Mouse (Mus musculus): ENCODE data around the gene Map4k1. TPM values are rescaled to one million over a fixed set of nuclear protein-coding genes. Genes with fewer than 3 reads are reported as not detected.

Gene Map4k1
- polyA plus RNA-seq, 1 experiment = 27.4 TPM

GRCm38 (mm10) chr7:28969672-28970394 lies 12.0 kb upstream of the Map4k1 start:
- DNase-seq (ENCODE audit: low read depth, low spot score) = peak; percentile 90
- 13% methylated on average over 12 of the region's 12 CpGs for WGBS

DNA sequence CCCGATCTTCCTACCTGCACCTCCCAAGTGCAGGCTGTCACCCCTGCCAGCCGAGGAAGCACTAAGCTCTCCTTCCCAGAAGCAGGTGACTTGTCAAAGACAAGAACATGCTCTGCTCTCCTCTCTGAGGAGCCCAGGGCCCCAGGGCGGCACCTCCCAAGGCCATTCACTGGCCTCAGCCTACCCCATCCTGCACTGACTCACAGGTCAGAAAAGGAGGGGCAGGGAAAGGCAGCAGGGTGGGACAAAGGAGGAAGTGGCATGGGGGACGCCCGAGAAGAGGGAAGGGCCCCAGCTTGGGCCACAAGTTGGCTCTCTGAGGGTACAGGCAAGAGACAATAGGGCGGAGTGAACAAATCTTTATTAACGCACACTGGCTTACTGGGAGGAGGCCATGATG lies 10.8 kb upstream of the Map4k1 start:
- no peak for DNase-seq (ENCODE audit: low read depth, low spot score)
- 43% methylated on average over 7 of the region's 7 CpGs for WGBS

GRCm38 (mm10) chr7:28971770-28972269 lies 10.0 kb upstream of the Map4k1 start:
- WGBS = 21% methylated on average over 6 of the region's 6 CpGs
- no peak for DNase-seq (ENCODE audit: low read depth, low spot score)

- 60% methylated on average over 8 of the region's 8 CpGs for WGBS
- no peak for DNase-seq (ENCODE audit: low read depth, low spot score)
Observed at GRCm38 (mm10) chr7:28972542-28972985, 9.3 kb upstream of the Map4k1 start.

GRCm38 (mm10) chr7:28973025-28973424 lies 8.8 kb upstream of the Map4k1 start:
- no peak for DNase-seq (ENCODE audit: low read depth, low spot score)
- 76% methylated on average over 8 of the region's 8 CpGs for WGBS

DNA sequence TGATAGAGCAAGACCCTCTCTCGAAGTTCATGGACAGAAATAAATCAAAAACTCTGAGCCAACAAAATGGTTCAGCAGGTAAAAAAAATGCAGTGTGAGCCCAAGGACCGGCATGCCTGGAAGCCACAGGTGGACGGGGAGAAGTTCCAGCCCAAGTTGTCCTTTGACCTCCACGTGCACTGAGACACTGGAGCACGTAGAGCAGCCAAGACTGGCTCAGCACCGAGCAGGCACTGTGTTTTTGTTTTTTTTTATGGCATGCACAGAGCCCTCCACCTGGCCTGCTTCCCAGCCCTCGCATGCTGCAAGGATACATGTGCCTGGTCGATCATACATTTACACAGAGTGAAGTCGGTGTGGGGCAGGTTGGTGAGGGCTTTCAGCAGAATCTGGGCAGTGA lies 4.3 kb upstream of the Map4k1 start:
- WGBS = 60% methylated on average over 9 of the region's 9 CpGs
- DNase-seq (ENCODE audit: low read depth, low spot score) = no peak

GRCm38 (mm10) chr7:28982274-28983013 lies 594 bp downstream of the Map4k1 start:
- no peak for DNase-seq (ENCODE audit: low read depth, low spot score)
- WGBS = 15% methylated on average over 19 of the region's 19 CpGs

DNA sequence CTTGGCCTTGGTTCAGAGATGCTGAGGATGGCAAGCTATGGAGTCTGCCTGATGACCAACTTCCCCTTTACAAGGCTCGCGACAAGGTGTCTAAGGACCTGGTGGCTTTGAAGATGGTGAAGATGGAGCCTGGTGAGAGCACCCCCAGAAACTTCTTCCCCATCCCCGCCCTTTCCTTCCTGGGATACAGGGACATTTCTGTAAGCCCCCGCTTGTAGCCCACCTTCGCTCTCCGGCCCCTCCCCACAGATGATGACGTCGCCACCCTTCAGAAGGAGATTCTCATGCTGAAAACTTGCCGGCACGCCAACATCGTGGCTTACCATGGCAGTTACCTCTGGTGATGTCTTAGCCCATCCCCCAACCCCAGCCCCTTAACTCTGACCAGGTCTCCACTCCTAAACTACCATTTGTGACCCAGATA lies 1.3 kb downstream of the Map4k1 start:
- DNase-seq (ENCODE audit: low read depth, low spot score) = no peak
- WGBS = 75% methylated on average over 11 of the region's 11 CpGs

DNA sequence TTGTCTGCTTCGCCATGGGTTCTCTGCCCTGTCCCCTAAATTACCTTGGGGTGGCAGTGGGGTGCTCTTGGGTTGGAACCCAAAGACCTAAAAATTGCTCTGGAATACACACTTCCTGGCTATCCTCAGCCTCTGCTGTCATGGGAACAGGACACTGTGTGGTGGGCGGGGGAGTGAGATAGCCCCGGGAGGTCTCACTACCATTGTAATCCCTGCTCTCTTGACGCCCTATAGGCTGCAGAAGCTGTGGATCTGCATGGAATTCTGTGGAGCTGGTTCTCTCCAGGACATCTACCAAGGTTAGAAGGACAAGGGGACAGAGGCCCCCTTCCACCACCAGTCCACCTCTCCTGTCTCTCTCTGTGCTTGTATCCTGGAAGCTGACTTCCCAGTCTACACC lies 2.0 kb downstream of the Map4k1 start:
- no peak for DNase-seq (ENCODE audit: low read depth, low spot score)
- 81% methylated on average over 4 of the region's 4 CpGs for WGBS

- 88% methylated on average over 1 of the region's 1 CpGs for WGBS
Observed at GRCm38 (mm10) chr7:28984452-28984851, 2.6 kb downstream of the Map4k1 start.

DNA sequence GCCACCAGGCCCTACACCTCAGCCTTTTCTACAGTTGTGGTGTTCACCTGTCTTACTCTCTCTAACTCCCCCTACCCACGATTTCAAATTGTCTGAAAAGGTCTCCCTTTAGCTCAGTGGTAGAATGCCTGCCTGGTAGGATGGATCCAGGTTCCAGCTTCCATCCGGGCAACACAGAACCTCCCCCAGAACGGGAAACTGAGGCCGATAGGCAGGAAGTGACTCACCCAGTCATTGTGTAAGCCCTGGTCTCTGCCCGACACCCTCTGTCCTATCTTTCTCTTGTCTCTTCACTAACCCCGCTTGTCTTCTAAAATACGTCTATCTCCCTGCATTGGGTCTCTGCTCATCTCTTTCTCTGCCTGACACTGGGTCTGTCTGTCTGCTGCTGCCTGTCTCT lies 3.4 kb downstream of the Map4k1 start:
- 81% methylated on average over 7 of the region's 7 CpGs for WGBS
- no peak for DNase-seq (ENCODE audit: low read depth, low spot score)

More at GRCm38 (mm10) chr7:28984452-28984851, 2.6 kb downstream of the Map4k1 start:
- no peak for DNase-seq (ENCODE audit: low read depth, low spot score)

DNA sequence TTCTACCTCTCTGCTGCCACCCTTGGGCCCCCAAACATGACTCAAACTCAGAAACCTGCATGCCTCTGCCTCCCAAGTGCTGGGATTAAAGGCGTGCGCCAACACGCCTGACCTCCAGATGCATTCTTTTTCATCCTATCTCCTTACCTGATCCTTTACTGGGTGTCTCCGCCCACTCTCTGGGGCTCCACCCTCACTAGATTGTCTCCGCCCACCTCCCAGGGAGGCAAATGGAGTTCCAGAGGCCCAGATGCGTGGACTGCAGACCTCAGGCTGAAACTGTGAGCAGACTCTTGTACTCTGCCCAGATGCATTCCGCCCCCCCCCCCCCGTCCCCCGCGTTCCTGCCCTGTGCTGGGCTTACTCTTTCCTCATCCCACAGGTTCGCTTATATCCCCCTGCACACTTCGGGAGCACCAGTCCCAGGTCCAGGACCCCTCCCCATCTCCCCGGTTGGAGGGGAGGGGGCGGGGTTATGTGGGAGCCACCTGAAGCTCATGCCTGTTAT lies 9.0 kb downstream of the Map4k1 start:
- 59% methylated on average over 14 of the region's 14 CpGs for WGBS
- DNase-seq (ENCODE audit: low read depth, low spot score) = no peak

GRCm38 (mm10) chr7:28991616-28992015 lies 9.8 kb downstream of the Map4k1 start:
- WGBS = 78% methylated on average over 5 of the region's 5 CpGs
- no peak for DNase-seq (ENCODE audit: low read depth, low spot score)

DNA sequence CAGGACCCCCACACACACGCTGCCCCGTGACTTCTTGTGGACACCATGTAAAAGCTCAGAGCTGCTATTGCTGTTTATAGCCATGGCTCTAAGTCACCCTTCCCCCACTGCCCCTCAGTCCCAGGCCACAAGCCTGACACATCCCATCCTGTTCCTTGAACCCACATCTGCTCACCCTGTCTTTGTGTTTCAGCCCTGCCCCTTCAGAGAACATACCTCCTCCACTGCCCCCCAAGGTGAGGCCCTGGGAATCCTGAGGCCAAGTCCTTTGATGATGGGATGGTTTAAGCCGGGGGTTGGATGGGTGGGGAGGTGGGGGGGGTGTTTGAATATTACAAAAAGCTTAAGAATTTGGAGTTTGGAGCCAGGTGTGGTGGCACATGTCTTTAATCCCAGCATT lies 11.1 kb downstream of the Map4k1 start:
- 82% methylated on average over 3 of the region's 3 CpGs for WGBS
- DNase-seq (ENCODE audit: low read depth, low spot score) = no peak

DNA sequence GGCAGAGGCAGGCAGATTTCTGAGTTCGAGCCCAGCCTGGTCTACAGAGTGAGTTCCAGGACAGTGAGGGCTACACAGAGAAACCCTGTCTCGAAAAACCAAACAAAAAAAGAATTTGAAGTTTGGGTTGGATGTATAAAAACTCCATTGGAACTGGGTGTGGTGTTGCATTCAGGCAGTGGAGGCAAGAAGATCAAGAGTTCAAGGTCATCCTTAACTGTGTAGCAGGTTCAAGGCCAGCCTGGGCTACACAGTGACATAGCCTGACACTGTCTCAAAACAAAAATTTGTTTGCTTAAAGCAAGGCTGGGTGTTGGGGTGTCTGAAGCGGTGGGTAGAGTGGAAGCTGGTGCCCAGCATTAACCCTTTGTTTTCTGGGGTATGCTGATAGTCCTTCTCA lies 11.6 kb downstream of the Map4k1 start:
- DNase-seq (ENCODE audit: low read depth, low spot score) = no peak
- WGBS = 75% methylated on average over 3 of the region's 3 CpGs

DNA sequence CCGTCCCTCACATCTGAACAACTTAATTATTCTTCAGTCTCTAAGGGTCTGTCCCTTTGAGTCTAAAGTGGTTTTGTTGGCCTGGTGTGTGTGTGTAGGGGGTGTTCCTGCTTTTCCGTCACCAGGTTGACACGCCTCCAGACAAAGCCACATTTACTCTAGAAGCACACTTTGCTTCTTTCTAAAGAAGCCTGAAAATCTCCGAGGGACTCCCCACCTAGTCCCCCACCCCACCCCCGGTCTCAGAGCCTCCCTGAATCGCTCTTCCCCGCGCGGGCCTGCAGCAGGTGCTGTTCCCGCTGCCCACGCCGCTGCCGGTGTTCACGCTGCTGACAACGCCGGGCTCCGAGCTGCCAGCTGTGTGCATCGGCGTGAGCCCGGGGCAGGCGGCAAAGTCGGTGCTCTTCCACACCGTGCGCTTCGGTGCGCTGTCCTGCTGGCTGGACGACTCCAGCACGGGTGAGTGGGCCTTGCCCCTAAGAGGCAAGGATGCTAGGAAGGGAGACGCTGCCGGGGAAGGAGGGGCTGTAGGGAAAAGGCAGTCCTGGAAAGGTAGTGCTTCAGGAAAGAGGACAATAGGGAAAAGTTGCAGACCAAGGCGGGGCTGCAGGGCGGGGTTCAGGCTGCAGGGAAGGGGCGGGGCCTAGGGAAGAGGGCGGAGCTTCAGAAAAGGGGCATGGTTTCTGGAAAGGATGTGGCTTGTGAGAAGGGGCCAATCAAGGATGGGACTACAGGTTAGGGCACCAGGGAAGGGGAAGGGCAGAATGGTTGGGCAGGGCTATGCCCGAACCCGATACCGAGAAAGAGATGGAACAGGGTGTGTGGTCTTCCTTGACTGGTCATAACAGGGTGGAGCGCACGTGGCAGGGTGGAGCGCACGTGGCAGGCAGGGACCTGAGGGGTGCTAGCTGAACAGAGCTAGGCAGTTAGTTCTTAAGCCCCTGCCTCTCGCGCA lies 19.1 kb downstream of the Map4k1 start:
- DNase-seq (ENCODE audit: low read depth, low spot score) = no peak
- WGBS = 5% methylated on average over 43 of the region's 43 CpGs

- WGBS = 58% methylated on average over 9 of the region's 9 CpGs
- DNase-seq (ENCODE audit: low read depth, low spot score) = no peak
Observed at GRCm38 (mm10) chr7:29007224-29008101, 25.6 kb downstream of the Map4k1 start.

DNA sequence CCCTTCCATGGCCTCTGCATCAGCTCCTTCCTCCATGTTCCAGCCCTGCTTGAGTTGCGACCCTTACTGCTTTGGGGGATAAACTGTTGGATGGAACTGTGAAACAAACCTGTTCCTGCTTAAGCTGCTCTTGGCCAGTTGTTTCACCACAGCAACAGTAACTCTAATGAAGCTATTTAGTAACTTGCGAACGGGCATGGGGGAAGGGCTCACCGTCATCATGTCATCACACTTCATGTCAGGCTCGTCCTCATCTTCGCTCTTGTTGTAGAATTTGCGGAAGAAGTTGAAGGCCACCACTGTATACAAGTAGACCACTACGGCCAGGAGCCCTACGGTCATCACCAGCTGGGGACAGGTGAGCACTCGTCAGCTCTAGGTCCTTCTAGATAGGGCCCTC lies 26.3 kb downstream of the Map4k1 start:
- no peak for DNase-seq (ENCODE audit: low read depth, low spot score)
- 93% methylated on average over 10 of the region's 10 CpGs for WGBS

GRCm38 (mm10) chr7:29008714-29009113 lies 26.9 kb downstream of the Map4k1 start:
- WGBS = 54% methylated on average over 9 of the region's 9 CpGs
- DNase-seq (ENCODE audit: low read depth, low spot score) = no peak

Data from large intestine, adult 2 months (tissue).